Mouse (Mus musculus) brain, embryonic 18.5 days (tissue): ENCODE data around the gene Tmem245.

Source experiments
- DNase-seq: peaks from one replicate; pipeline ENCODE4 v3.0.0-alpha.2; 2012; ENCODE audit warnings: low read depth, low spot score

The Tmem245 gene

DNA sequence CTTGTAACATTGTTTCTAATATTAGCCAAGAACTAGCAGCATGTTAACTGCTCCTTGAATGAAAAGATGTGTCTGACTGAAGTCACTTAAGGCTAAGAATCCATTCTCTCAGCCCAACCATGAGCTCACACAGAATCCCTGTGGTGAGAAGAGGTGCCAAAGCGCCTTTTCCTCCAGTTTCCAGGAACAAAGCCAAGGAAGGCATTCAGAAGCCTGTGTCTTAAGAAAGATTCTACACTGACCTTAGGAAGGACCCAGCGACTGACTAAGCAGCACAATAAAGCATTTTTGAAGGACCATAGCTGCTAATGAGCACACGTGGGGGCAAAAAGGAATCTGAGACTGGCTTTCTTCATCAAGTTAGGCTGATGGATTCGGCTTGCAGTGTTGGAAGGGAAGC lies 81.3 kb downstream of the Tmem245 start:
- DNase-seq: no peak

DNA sequence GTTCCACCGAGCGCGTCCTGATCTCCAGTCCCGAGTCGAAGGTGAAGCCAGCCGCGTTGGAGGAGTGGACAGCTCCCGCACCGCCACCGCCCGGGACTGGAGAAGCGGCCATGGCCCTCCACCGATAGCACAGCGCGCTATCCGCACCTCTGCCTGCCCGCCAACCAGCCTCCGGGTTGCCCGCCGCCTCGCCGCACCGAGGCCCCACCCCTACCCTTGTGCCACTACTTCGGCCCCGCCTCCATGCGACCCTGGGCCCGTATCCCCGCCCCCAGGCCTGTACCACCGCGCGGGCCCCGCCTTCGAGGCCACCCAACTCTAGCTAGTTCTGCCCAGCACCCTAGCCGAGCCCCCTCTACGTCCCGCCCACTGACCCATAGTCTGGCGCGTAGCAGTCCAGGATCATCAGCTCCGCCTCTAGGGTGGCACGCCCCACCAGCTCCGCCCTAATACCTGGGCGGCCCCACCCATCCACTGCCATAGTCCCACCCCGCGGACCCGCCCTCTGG lies 82.2 kb downstream of the Tmem245 start, which contains the start of gene Ctnnal1:
Ctnnal1 (minus strand) TSS at position 186 of the 509 bp plus-strand sequence.
- peak; percentile 32 for DNase-seq

DNA sequence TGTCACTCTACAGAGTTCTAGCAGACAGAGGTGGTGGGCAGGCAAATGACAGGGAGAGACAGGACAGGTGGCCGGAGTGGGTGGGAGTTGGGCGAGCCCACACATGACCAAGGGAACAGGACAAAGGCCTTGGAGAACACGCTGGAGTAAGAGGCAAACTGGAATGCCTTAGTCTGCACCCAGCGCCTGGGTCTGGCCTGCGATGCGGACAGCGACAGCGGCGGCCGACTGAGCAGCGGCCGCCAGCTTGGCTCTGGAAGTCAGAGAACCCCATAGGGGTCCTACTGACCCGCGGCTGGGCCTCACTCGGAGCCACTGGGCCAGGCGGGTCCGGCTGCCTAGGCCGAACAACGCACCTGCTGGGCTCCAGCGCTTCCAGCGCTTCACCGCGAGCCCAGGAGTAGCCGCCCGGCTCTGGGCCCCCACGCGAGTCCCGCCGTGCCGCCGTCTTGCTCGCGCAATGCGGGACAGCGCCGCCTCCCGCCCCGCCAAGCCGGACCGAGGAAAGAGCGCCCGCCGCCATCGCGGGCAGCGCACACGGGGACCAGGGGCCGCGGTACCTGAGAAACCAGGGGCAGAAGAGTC lies 82.7 kb downstream of the Tmem245 start:
- peak; percentile 20 for DNase-seq

DNA sequence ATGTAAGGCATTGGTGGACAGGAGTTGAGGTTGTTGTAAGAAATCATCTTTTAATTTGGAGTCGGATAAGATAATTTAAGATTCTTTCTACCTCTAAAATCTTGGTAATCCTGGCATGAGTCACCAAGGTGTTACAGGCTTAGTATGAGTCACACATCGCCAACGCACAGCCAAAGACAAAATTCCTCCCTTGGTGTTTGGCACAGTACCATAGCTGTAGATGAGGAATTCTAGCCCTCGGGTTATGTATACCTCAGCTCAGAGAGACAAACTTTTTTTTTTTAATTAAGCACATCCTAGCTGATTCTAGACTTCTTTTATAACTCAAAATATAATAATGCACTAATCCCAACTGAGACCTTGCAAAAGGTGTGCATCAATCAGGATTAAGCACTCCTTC lies 83.2 kb downstream of the Tmem245 start:
- no peak for DNase-seq

DNA sequence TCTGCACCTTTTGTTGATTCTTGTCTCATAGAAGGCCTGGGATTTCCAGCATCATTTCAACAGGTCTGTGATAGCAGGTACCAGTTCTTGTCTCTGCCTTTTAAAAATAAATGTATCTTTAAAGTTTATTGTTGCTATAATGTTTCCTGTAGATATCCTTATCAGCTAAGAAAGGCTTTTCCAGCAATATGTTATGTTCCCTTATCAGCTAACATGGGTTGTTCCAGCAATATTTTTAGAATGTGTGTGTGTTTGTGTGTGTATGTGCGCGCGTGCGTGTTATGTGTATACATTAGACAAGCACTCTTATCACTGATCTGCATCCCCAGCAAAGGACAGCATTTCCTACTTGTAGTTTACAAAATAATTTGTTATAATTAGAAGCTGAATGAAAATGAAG lies 85.7 kb downstream of the Tmem245 start:
- no peak for DNase-seq

DNA sequence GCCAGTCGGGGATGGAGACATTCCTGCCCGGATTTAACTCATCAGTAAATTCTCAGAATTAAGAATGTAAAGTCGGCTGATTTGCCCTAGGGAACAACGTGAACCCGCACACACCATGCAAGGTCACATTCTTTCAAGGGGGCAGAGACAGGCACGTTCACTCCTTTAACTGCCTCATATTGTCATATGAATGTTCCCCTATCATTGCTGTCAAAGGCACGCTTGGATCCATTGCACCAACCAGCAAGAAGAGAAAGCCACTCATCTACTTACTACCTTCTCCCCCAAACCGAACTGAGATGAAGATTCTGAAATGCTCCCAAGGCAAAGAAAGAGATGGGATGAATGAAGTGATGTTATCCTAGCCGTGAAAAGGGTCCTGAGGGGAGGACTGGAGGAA lies 88.5 kb downstream of the Tmem245 start:
- no peak for DNase-seq

DNA sequence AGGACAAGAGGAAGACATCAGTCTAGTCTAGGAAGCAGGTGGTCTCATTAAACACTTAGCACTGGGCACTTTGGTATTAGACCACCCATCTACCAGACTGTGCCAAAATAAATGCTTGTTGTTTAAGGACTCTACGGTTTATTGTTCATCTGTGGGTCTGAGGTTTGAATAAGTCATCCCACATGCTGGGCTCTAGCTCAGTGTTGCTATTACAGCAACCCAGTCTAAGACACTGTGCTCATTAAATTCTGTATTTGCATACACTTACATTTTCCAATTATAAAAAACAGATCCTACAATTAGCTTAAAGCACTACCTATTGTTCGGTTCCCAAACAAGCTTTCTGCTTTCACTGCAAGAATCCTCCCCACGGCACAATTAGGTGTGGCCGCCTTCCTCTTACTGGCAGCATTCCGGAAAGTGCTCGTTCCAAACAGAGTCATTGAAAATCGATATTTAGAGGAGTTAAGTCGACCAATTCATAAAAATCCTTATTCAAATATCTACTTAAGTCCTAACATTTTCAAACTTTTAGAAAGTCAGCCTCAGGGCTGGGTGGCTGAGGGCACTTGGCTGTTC lies 90.8 kb downstream of the Tmem245 start:
- DNase-seq: no peak

DNA sequence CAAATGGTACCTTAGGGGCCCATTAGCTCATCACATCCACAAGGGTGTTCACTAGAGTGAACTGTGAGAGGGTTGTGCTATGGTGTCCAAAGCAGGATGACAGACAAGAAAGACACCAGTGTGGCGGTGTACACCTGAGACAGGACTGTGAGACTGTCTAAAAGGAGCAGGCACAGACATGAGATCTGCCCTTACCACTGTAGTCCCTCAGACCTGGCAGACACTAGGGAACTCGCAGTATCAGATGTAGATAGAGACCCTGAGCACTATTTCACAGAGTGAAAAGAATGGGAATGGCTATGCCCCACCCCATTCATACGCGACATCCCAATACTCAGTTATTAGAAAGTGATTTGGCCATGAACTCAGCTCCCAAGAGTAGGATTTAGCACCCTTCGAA lies 91.3 kb downstream of the Tmem245 start:
- no peak for DNase-seq

DNA sequence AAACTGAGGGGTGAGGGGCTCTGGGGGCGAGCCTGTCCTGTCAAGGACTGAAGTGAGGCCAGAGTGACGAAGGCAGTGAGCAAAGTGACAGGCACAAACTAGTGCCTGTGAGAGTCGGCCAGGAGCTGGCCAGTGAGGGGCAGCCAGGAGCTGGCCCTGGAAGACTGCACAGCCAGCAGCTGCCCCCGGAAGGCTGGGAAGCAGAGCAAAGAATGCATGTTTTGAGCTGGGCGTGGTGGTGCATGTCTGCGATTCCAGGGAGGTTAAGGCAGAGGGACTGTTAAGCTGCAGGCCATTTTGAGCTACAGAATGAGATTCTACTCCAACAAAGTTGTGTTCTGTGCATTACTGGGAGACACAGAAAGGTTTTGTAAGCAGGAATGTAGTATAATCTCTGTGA lies 96.5 kb downstream of the Tmem245 start:
- DNase-seq: no peak

DNA sequence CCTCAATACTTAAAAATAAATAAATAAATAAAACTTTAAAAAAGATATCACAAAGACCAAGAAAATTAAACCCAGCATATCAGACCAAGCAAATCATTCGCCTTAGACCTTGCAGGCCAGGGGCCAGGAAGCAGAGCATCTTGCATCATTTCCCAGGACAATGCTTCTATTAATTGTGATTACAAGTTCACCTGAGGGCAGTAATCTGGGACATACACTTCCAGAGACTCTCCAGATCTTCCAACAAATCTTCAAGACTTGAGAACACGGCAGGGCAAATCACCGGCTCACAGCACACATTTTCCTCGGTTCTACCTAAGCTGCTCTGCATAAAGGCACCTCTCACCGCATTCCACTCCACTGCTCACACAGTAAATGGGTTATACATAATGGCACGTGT lies 99.2 kb downstream of the Tmem245 start:
- DNase-seq: no peak

DNA sequence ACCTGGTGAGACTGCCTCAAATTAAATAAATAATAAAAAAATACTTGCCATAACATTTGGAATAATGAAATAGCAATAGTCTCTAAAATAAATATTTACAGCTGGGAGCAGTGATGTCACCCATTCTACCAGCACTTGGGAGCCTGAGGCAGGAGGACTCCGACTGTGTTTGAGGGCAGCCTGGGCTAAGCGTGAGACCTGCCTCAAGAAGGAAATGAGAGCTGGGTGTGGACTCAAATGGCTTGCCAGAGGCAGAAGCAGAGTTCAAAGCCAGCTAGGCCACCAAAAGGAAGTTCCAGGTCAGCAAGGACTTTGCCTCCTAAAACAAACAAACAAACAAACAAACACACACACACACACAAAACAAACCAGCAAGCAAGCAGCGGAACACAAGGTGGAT lies 99.8 kb downstream of the Tmem245 start:
- no peak for DNase-seq

DNA sequence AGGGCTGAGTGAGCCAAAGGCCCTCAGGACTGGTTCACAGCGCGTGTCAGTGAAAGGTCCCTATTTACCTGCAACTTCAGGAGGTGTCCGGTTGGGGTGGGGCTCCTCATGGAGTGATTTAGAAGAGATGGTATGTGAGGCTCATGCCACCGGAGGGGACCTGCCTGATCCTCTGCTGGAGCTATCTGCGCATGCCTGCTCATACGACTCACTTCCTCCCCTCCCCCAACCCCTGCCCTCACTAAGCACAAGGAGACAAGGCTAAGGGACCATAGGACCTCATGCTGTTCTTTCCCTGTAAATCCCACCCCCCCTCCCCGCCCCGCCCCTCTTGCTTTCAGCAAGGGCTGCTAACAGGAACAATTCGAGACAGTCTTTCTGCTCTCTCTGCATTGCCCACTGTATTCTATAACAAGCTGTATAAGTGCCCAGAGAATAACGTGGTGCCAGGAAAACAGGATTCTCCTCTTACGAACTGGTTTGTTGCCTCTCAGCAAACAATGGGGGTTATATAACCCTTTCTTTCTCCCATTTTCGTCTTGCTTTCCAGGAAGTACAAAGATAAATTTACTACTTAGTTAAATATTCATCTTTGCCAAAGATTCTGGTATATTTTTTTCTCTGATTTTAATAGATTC lies 101.2 kb downstream of the Tmem245 start:
- DNase-seq: no peak

DNA sequence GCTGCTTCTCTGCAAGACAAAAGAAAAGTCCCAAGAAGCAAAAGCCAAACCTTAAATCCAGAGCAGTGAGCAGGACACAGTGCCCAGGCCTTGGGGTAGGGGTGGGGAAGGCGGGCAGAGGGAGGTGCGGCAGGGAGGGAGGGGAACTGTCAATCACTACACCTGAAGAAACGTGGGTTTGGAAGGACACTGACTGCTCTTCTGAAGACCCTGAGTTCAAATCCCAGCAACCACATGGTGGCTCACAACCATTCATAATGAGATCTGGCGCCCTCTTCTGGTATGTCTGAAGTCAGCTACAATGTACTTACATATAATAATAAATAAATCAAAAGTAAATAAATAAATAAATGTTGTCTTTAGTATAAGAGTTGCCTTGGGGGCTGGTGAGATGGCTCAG lies 102.3 kb downstream of the Tmem245 start:
- no peak for DNase-seq

DNA sequence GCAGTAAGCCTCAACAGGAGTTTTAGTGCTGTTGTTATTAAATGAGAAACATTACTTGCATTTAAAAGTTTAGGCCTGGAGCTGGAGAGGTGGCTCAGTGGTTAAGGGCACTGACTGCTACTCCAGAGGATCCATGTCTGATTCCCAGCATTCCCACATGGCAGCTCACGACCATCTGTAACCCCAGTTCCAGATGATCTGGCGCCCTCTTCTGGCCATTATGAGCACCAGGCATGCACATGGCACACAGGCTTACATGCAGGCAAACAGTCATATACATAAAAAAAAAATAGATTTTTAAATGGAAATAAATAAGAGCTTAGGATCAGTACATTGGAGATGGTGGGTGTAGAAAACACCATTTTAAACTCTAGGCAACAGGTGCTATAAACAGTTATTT lies 103.3 kb downstream of the Tmem245 start:
- no peak for DNase-seq

DNA sequence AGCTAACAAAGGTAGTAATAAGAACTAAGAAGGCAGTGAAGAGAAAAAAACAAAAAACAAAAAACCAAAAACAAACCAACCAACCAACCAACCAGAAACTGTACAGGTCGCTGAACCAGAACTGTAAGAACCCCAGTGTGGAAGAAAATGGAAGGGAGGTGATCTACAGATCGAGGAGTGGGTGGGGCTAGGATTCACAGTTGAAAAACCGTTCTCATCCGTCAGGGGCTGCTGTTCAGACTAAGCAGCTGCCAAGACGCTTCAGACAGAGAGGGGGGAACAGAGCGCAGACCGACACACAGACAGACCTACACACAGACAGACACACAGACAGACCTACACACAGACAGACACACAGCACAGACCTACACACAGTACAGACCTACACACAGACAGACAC lies 104.7 kb downstream of the Tmem245 start:
- DNase-seq: no peak

DNA sequence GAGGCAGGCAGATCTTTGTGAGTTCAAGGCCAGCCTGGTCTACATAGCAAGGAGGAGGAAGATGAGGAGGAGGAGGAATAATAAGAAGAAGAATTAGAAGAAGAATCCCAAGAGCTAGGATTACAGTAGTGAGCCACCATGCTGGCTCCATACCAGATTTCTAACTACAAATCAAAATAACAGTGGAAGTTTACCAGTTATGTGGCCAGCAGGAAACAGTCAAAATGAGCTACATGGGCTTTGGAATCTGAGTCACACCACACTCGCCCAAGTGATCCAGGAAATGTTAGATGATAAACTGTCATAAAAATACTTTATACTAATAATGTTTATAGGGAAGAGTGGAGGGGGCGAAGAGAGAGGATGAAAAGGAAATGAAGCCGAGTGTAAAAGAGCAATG lies 106.9 kb downstream of the Tmem245 start:
- no peak for DNase-seq

DNA sequence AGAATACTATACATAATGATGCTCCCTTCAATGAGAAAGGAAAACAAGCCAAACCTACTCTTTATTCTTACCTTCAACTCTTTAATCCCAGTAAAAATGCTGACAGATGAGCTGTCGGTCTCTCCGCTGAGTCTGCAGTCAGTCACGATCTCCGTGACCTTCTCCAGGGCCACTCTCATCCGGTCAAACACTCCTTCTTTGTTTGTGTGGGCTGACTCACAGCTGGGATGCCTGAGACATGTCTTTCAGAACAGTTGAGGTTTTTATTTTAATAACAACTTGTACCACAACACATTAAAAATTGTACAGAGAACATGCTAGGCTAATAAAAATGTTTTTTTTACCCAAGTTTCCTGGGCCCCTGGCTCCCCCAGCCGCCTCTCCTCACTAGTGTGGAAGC lies 109.6 kb downstream of the Tmem245 start:
- no peak for DNase-seq

DNA sequence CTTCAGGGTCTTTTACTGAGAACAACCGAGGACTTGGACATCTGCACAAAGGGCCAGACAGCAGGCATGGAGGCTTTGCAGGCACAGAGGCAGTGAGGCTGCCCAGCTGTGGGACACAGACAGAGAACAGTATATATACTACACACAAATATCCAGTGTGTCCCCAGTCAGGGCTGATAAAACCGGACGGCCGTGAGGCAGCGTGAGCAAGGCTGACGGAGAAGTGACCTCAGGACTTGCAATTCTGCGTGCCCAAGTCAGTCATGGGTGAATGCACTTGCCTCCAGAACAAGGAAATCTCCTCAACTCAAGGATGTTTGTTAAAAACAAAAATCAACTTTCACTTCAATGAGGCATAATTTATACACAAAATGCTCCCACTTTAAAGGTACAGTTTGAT lies 115.2 kb downstream of the Tmem245 start:
- DNase-seq: no peak

DNA sequence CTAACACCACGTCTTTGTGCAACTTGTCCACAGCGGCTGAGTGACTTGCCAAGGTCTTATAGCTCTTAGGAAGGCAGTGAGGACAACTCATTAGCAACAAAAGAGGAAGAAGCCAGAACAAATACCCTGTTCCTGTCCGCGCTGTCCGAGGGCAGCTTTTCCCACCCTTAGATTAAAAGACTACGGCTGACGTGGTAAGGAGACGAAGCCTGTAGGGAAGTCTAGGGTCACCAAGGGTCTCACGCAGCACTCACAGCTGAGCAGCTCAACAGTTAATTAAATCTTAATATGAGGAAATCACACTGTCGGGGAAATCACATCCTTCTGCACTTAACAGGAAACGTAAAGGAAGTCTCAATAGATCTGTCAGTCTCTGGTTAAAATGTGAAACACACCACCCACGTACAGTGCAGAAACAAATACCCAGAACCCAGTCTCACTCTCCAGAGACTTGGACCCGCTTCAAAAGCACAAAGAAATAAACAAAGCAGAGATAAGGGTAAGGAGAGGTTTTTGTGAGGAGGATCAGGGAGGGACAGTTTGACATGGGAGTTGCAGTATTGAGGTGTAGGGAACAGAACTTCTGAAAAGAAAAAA lies 116.1 kb downstream of the Tmem245 start:
- no peak for DNase-seq

DNA sequence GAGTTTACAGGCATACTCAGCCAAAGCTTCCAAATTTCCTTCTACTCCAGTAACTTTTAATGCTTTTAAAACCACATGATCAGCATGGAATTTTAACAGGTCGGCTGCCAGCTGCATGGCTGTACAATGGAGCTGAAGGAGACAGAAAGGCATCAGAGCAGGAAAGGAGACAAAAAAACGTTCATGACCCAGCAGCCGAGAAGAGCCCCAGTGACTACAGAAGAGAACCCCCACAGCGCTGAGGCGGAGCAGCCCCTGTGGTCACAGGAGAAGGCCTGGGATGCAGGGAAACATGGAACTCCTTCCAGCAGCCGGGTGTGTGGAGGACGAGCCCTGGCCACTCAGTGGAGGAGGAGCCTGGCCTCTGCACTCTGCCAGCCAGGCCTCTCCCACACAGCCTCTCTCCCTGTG lies 117.7 kb downstream of the Tmem245 start:
- DNase-seq: no peak

DNA sequence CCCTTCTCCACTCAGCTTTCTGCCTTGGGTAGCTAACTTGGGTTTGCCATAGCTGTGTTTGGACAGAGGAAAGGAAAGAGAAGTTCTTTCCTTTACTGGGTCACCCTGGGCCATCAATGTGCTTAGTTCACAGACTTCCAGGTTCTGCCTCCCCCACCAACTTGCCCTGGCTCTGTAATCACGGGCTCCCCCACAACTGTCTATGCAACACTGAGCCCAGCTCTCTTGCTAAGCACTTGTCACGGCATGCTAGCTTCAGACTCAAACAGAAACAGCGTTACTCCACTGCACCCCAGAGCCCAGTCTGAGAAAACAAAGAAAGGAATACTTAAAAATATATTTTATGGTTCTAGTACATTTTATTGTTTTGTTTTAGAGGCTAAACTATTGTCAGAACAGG lies 118.3 kb downstream of the Tmem245 start:
- DNase-seq: no peak

DNA sequence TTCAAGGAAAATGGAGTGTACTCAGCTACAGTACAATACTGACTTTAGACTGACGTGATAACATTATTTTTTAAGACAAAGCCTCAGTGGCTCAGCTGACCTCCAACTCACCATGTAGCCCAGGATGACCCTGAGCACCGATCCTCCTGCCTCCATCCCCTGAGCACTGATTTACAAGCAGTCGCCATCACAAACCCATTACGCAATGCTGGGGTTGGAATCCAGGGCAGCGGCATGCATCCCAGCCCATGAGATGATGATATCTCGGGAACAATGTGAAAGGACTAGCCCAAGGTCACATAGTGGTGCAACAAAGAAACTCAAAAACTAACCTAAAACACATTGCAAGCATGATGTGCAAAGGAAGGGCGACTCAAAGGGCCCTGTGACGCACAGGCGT lies 123.0 kb downstream of the Tmem245 start:
- no peak for DNase-seq

DNA sequence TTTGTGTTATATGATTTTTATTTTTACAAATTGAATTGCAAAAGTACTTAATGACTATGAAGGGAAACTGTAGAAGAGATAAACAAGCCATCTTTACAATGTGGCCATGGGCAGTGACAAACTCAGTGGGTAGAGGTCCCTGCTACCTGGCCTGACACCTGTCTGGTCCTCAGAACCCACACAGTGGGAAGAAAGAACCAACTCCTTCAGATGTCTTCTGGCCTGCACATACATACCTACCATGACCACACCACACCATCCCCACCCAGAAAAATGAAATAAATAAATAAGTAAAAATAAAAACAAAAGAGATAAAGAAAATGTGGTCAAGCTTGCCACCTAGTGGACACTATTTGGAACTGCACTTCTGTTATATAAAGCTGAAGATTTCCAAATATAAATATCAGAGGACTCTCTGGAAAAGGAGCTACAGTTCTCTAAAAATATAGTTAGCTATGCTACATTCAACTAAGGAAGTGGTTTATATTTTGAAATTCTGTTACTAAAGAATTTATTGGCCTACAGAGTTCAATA lies 127.2 kb downstream of the Tmem245 start:
- no peak for DNase-seq
